ENCODE assay signal across 30 mouse cellular contexts in the genomic region with DNA sequence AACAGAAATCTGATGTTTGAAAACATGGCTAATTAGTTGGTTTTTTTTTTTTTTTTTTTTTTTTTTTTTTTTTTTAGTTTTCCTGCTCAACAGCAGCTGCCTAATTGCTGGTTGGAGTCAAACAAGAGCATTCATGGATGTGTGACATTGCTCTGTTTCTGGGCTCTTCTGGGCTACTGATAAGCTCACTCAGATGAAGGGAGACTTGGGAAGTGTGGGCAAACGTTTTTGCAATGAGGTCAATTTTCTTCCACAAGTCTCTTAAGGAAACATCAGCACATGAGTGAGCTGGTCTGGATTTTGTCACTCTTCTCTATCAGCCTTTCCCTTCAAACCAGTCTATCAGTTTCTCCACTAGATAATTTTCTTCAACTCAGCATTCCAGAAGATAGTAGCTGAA.
DNase-seq lines count a peak whose midpoint lies in the region; ATAC-seq and TF ChIP-seq lines count a peak whose summit lies in the region.
"Had no signal": no experiment of that assay in that cellular context is flagged by ENCODE, and none has a peak within 500 bp of the region (broad histone marks: within the 10 kb centered on the region; RNA-seq: fewer than 3 reads in every experiment).

No protein-coding gene starts in this region.

- H3K27ac ChIP-seq in heart, embryonic 10.5 days: no peak overlapping the region
- peak overlapping the region; percentile 68 for H3K27ac ChIP-seq in heart, embryonic 13.5 days (replicated peaks)
- H3K27ac ChIP-seq in heart, embryonic 16.5 days (ENCODE audit: low read length): peak overlapping the region; percentile 61; the same call in 1 of the 2 replicates
- H3K27ac ChIP-seq in liver, adult 2 months (replicated peaks; ENCODE audit: insufficient read depth, low read depth, low read length): no peak overlapping the region
- no peak overlapping the region for H3K27ac ChIP-seq in liver, embryonic 12.5 days
- H3K27ac ChIP-seq: embryonic facial prominence, embryonic 10.5 days; embryonic facial prominence, embryonic 13.5 days; forebrain, embryonic 12.5 days; forebrain, embryonic 15.5 days; hindbrain, embryonic 10.5 days; hindbrain, embryonic 13.5 days; intestine, embryonic 15.5 days; kidney, embryonic 15.5 days had no signal

- no peaks in the 10 kb centered on the region for H3K36me3 ChIP-seq in heart, embryonic 10.5 days
- H3K36me3 ChIP-seq in heart, embryonic 13.5 days: no peaks in the 10 kb centered on the region
- no peaks in the 10 kb centered on the region for H3K36me3 ChIP-seq in heart, embryonic 16.5 days (ENCODE audit: control insufficient read depth, insufficient read depth)
- no peaks in the 10 kb centered on the region for H3K36me3 ChIP-seq in liver, adult 2 months (ENCODE audit: control insufficient read depth, insufficient read depth, low read length)
- no peaks in the 10 kb centered on the region for H3K36me3 ChIP-seq in liver, embryonic 12.5 days
- H3K36me3 ChIP-seq: embryonic facial prominence, embryonic 10.5 days; embryonic facial prominence, embryonic 13.5 days; forebrain, embryonic 12.5 days; forebrain, embryonic 15.5 days; G1E; hindbrain, embryonic 10.5 days; hindbrain, embryonic 13.5 days; intestine, embryonic 15.5 days; kidney, embryonic 15.5 days had no signal

- intact Hi-C loops in heart, postnatal 36 days (cut with DNase I): no loop called here

- no peaks in the 10 kb centered on the region for H3K79me2 ChIP-seq in liver, adult 2 months (ENCODE audit: control insufficient read depth, insufficient read depth, low read length)

- H3K9ac ChIP-seq in heart, embryonic 13.5 days: no peak overlapping the region
- no peak overlapping the region for H3K9ac ChIP-seq in heart, embryonic 16.5 days (ENCODE audit: low read length)
- H3K9ac ChIP-seq in liver, adult 2 months (ENCODE audit: low read depth, low read length): no peak overlapping the region
- no peak overlapping the region for H3K9ac ChIP-seq in liver, embryonic 12.5 days
- H3K9ac ChIP-seq: embryonic facial prominence, embryonic 13.5 days; forebrain, embryonic 12.5 days; forebrain, embryonic 15.5 days; hindbrain, embryonic 13.5 days; intestine, embryonic 15.5 days; kidney, embryonic 15.5 days had no signal

- 31% methylated on average over 1 of the region's 1 CpGs for WGBS in heart, embryonic 10.5 days
- WGBS in heart, embryonic 13.5 days: 5% methylated on average over 1 of the region's 1 CpGs
- 4% methylated on average over 1 of the region's 1 CpGs for WGBS in heart, embryonic 16.5 days
- 23% methylated on average over 1 of the region's 1 CpGs for WGBS in liver, adult 2 months
- WGBS in liver, embryonic 12.5 days (ENCODE audit: insufficient replicate concordance): 27% methylated on average over 1 of the region's 1 CpGs

- no peaks in the 10 kb centered on the region for H3K9me3 ChIP-seq in heart, embryonic 10.5 days
- no peaks in the 10 kb centered on the region for H3K9me3 ChIP-seq in heart, embryonic 13.5 days
- H3K9me3 ChIP-seq in heart, embryonic 16.5 days (replicated peaks; ENCODE audit: control insufficient read depth, low read length): no peaks in the 10 kb centered on the region
- no peaks in the 10 kb centered on the region for H3K9me3 ChIP-seq in liver, embryonic 12.5 days (replicated peaks)
- H3K9me3 ChIP-seq: embryonic facial prominence, embryonic 10.5 days; embryonic facial prominence, embryonic 13.5 days; forebrain, embryonic 12.5 days; forebrain, embryonic 15.5 days; G1E; hindbrain, embryonic 10.5 days; hindbrain, embryonic 13.5 days; intestine, embryonic 15.5 days; kidney, embryonic 15.5 days had no signal

- H3K4me1 ChIP-seq in heart, embryonic 10.5 days: no peaks in the 10 kb centered on the region
- peaks cover 5% of the 10 kb centered on the region; the same call in 1 of the 2 replicates for H3K4me1 ChIP-seq in heart, embryonic 13.5 days
- no peaks in the 10 kb centered on the region for H3K4me1 ChIP-seq in heart, embryonic 16.5 days (ENCODE audit: control insufficient read depth, insufficient read depth, low read length)
- no peaks in the 10 kb centered on the region for H3K4me1 ChIP-seq in liver, adult 2 months (ENCODE audit: control insufficient read depth, insufficient read depth, low read length)
- no peaks in the 10 kb centered on the region for H3K4me1 ChIP-seq in liver, embryonic 12.5 days
- H3K4me1 ChIP-seq: embryonic facial prominence, embryonic 10.5 days; embryonic facial prominence, embryonic 13.5 days; forebrain, embryonic 12.5 days; forebrain, embryonic 15.5 days; hindbrain, embryonic 10.5 days; hindbrain, embryonic 13.5 days; intestine, embryonic 15.5 days; kidney, embryonic 15.5 days had no signal

- no peak for TF ChIP-seq CTCF in liver, adult 2 months (IDR thresholded peaks at IDR 0.05; ENCODE audit: low read depth, low read length)

- no peak for ATAC-seq in heart, embryonic 13.5 days (ENCODE audit: extremely low read depth, insufficient number of reproducible peaks, low FRiP score, low TSS enrichment)
- ATAC-seq in heart, embryonic 16.5 days (replicated peaks; ENCODE audit: extremely low read depth, insufficient read depth, low FRiP score): no peak; the same call in 1 of the 2 replicates
- no peak for ATAC-seq in liver, embryonic 12.5 days
- ATAC-seq: forebrain, embryonic 15.5 days; hindbrain, embryonic 16.5 days; intestine, embryonic 15.5 days; Patski had no signal

- no peaks in the 10 kb centered on the region for H3K27me3 ChIP-seq in heart, embryonic 10.5 days (ENCODE audit: insufficient read depth, poor library complexity, severe bottlenecking)
- no peaks in the 10 kb centered on the region for H3K27me3 ChIP-seq in heart, embryonic 13.5 days (replicated peaks)
- no peaks in the 10 kb centered on the region for H3K27me3 ChIP-seq in heart, embryonic 16.5 days (ENCODE audit: control insufficient read depth, insufficient read depth, low read length)
- H3K27me3 ChIP-seq in liver, adult 2 months (ENCODE audit: control insufficient read depth, insufficient read depth, low read length): no peaks in the 10 kb centered on the region
- no peaks in the 10 kb centered on the region for H3K27me3 ChIP-seq in liver, embryonic 12.5 days (replicated peaks)
- H3K27me3 ChIP-seq: CH12.LX; forebrain, embryonic 12.5 days; forebrain, embryonic 15.5 days; hindbrain, embryonic 13.5 days; intestine, embryonic 15.5 days had no signal

- no peak overlapping the region for H3K4me3 ChIP-seq in heart, embryonic 10.5 days
- H3K4me3 ChIP-seq in heart, embryonic 13.5 days: no peak overlapping the region
- H3K4me3 ChIP-seq in heart, embryonic 16.5 days (ENCODE audit: low read length): no peak overlapping the region
- no peak overlapping the region for H3K4me3 ChIP-seq in liver, adult 2 months (ENCODE audit: insufficient read depth, low read depth, low read length)
- no peak overlapping the region for H3K4me3 ChIP-seq in liver, embryonic 12.5 days
- H3K4me3 ChIP-seq: embryonic facial prominence, embryonic 10.5 days; embryonic facial prominence, embryonic 13.5 days; erythroblast, embryonic 14.5 days; forebrain, embryonic 12.5 days; forebrain, embryonic 15.5 days; hindbrain, embryonic 10.5 days; hindbrain, embryonic 13.5 days; intestine, embryonic 15.5 days; kidney, embryonic 15.5 days had no signal

- no peak for TF ChIP-seq POLR2A in liver, adult 2 months (IDR thresholded peaks at IDR 0.05; ENCODE audit: extremely low read depth, insufficient read depth, low read length)

- H3K4me2 ChIP-seq in heart, embryonic 13.5 days: peak overlapping the region; percentile 38
- peak overlapping the region; percentile 13; the same call in 1 of the 2 replicates for H3K4me2 ChIP-seq in heart, embryonic 16.5 days (ENCODE audit: low read depth, low read length)
- no peak overlapping the region for H3K4me2 ChIP-seq in liver, embryonic 12.5 days
- H3K4me2 ChIP-seq: embryonic facial prominence, embryonic 13.5 days; forebrain, embryonic 12.5 days; forebrain, embryonic 15.5 days; hindbrain, embryonic 13.5 days; intestine, embryonic 15.5 days; kidney, embryonic 15.5 days had no signal

- peak; percentile 78 for DNase-seq in heart, embryonic 10.5 days (ENCODE audit: low spot score)
- DNase-seq in heart, postnatal 36 days: no peak
- no peak for DNase-seq in heart, adult 18-20 months
- no peak for DNase-seq in heart, adult 9 months (ENCODE audit: low spot score in 2 of 2)
- peak; percentile 5 for DNase-seq in liver, adult 2 months (ENCODE audit: extremely low read depth, low read depth, low spot score)
- DNase-seq: adrenal gland, postnatal 10 days; adrenal gland, postnatal 36 days; B cell, adult 2 months; cerebellum, adult 18-20 months; cerebellum, adult 9-10 months; cerebellum, postnatal 14 days; gastrocnemius, postnatal 25 days; kidney, adult 11 months; kidney, adult 8-10 months had no signal

Comparison
In these comparisons a context has a peak if more than half of its experiments do, and no peak if none do; other contexts are left out.
1. DNase-seq: peak in heart, embryonic 10.5 days (single experiment) and liver, adult 2 months (single experiment); none in heart, postnatal 36 days (0 of 2), heart, adult 18-20 months (0 of 2) and heart, adult 9 months (0 of 2).
2. H3K27ac ChIP-seq: peak in heart, embryonic 13.5 days (single experiment) and heart, embryonic 16.5 days (single experiment); none in heart, embryonic 10.5 days (single experiment), liver, adult 2 months (single experiment) and liver, embryonic 12.5 days (single experiment).